Mouse (Mus musculus) left cerebral cortex, postnatal 25 days (tissue): Measurements from ENCODE around the gene Gm49378. TPM values are rescaled to one million over a fixed set of nuclear protein-coding genes. Genes with fewer than 3 reads are reported as not detected.

Source experiments
- DNase-seq, 2 experiments: peaks; one replicate each; pipeline ENCODE4 v3.0.0; 2022; ENCODE audit warnings: low spot score in 2 of 2, mixed read lengths in 1 of 2
- intact Hi-C: fragments of 180-260 bp; cut with DNase I; formaldehyde crosslinking; loops from one replicate; pipeline ENCODE4 v1.15.1; 2025
- total RNA-seq, 2 experiments: library from RNA; stranded (reverse); gene quantifications; 2 replicates each; pipeline ENCODE4 v1.2.3; 2021

Gene Gm49378
- 1 to 10 TPM; 3.9 to 4.7 TPM for total RNA-seq

GRCm38 (mm10) chr14:55637795-55638194 lies at the start of gene Gm49378:
Gene Gm49378 (minus strand): TSS chr14:55637895.
- intact Hi-C loops, result loop anchor here (5.0 kb wide), 1 partner anchor 45 kb away; the partner anchor contains the start of genes Psme2 and Rnf31

DNA sequence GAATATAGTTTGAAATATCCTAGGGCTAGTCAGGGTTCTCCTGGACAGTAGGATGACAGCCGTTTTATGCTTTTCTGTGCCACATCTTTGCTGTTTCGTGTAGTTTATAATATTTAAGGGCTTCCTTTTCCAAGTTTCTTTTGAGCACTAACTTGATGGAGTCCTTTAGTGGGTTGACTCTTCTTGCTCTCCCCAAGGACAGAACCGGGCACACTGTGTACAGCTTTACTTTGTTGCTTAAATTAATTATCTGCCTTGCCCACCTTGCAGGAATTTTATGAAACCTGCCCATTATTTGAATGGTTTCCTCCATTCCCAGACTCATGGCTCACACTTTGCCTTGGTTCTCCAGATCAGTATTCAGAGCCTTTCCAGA lies 44.4 kb upstream of the Gm49378 start:
- intact Hi-C loops, result loop anchor here (1.0 to 5.0 kb wide), 2 partner anchors 40 to 63 kb away; partner anchors contain the start of genes Dhrs1, Nop9 and Rabggta
- DNase-seq, result no peak

More at GRCm38 (mm10) chr14:55637795-55638194, at the start of gene Gm49378:
- DNase-seq, result no peak

DNA sequence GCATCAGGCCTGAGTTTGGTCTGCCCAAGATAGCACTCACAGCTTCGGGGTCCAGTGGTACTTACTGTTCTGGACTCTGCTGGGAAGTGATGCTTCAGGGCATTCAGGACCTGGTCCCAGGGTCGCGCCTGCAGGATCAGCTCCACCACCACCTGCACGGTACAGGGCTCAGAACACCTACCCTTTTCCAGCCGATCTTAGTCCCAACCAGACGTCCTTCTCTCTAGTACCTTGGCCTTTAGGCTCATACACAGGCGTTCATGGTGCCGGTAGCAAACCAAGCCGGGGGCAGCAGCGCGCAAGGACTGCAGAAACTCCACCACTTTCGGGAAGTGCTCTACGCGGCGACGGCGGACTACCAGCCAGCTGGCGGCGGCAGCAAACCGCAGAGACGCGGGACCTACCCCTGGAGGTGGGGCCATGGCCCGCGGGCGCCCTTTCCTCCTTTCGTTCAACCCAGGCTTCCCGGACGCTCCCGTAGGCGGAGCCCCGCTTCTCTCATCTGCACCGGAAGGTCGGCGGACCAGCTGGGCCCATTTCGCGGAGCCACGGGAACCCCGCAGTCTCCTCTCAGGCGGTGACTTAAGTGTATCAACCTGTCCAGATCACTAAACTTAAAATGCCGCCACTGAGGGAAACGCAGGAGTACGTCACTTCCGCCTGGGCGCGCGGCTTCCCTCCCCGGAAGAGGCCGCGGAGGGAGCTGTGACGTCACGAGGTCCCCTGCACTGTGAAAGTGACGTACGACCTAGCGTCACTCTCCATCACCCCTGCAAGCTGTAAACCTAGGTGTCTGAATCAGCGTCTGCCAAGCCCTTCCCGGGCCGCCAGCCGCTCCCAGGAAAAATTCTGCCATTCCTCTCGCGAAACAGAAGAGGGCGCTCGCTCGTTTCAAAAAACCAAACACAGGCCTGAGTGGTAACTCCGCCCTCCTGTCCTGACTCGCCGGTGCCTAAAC lies 43.7 kb upstream of the Gm49378 start, which contains the start of gene Tinf2:
Gene Tinf2, minus strand, starts transcription at position 661 of the 958 bp plus-strand sequence.
- intact Hi-C loops, result loop anchor here (1.0 to 5.0 kb wide), 2 partner anchors 41 to 64 kb away; partner anchors contain the start of genes Dhrs1, Nop9 and Rabggta
- DNase-seq, result peak; percentile 98

- DNase-seq, result no peak
- intact Hi-C loops, result loop anchor here (10.0 kb wide), 1 partner anchor 217 kb away; no protein-coding TSS in a partner anchor
Observed at GRCm38 (mm10) chr14:55677615-55678014, 39.9 kb upstream of the Gm49378 start.

- intact Hi-C loops, result loop anchor here (10.0 kb wide), 1 partner anchor 222 kb away; no protein-coding TSS in a partner anchor
- no peak for DNase-seq
Observed at GRCm38 (mm10) chr14:55672741-55673060, 35.0 kb upstream of the Gm49378 start.

- intact Hi-C loops, result loop anchor here (10.0 kb wide), 1 partner anchor 223 kb away; no protein-coding TSS in a partner anchor
- DNase-seq, result peak; percentile 96 to 99
Observed at GRCm38 (mm10) chr14:55671833-55672740, 34.4 kb upstream of the Gm49378 start, which contains the start of the genes Gmpr2 and Nedd8. Gene Gmpr2 (plus strand): TSS chr14:55671941. Gene Nedd8 (minus strand): TSS chr14:55672124.

DNA sequence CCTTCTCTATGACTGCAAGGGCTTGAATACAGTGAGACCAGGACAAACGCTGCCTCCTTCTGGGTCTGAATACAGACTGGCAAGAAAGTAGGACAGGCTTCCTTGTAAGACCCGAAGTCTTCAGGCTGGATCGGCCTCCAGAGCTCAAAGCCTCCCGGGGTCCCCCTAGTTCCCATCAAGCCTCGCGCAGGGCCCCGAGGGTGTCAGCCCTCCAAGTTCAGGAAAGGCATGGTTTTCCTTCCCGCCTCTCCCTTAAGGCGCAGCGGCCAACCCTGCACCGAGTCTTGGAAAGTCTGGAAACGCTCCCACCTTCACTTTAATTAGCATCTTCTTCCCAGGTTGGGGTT lies 33.8 kb upstream of the Gm49378 start:
- DNase-seq, result no peak
- intact Hi-C loops, result loop anchor here (10.0 kb wide), 1 partner anchor 223 kb away; no protein-coding TSS in a partner anchor

- intact Hi-C loops, result no loop called here
- no peak for DNase-seq
Observed at GRCm38 (mm10) chr14:55660636-55661035, 22.9 kb upstream of the Gm49378 start.

- intact Hi-C loops, result no loop called here
- DNase-seq, result peak; percentile 84 to 92
Observed at GRCm38 (mm10) chr14:55659960-55660573, 22.4 kb upstream of the Gm49378 start, which contains the start of gene Mdp1. Gene Mdp1 (minus strand): TSS chr14:55660508.

DNA sequence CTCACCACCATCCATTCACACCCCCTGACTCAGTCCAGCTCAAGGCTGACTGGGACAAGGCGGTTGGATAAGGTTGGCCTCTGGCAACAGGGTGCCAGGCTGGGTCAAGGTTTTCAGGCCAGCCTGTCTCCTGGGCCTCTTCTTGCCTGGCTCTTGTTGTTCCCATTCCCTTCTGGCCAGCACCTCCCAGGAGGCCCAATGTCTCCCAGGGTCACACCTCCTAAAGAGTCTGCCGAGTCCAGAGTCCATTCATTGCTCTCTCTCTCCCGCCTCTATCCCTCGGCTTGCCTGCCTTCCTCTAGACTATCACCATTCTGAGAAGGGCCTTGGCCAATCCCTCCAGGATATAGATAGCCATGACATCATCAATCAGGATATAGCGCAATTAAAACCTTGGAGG lies 20.3 kb upstream of the Gm49378 start:
- no peak for DNase-seq
- intact Hi-C loops, result no loop called here

DNA sequence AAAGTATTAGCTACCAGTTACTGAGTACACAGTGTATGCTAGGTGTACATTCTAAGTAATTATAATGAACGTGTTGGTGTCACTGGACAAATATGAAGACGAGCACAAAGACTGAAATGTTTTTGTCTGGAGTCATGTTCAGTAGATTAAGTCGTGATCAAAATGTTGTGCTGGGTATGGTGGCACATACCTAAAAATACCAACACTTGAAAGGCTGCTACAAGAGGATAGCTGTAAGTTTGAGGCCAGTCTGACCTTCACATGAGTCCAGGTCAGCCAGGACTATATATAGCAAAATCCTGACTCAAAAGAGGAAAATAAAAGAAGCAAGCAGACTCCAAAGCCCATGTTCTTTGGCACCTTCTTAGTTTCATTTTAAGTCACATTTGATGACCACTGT lies 19.2 kb upstream of the Gm49378 start:
- intact Hi-C loops, result no loop called here
- no peak for DNase-seq

GRCm38 (mm10) chr14:55651528-55651927 lies 13.8 kb upstream of the Gm49378 start:
- DNase-seq, result no peak
- intact Hi-C loops, result no loop called here

GRCm38 (mm10) chr14:55649884-55650283 lies 12.2 kb upstream of the Gm49378 start, which contains the start of gene Tssk4:
Gene Tssk4 (plus strand): TSS chr14:55650184.
- DNase-seq, result no peak
- intact Hi-C loops, result no loop called here

DNA sequence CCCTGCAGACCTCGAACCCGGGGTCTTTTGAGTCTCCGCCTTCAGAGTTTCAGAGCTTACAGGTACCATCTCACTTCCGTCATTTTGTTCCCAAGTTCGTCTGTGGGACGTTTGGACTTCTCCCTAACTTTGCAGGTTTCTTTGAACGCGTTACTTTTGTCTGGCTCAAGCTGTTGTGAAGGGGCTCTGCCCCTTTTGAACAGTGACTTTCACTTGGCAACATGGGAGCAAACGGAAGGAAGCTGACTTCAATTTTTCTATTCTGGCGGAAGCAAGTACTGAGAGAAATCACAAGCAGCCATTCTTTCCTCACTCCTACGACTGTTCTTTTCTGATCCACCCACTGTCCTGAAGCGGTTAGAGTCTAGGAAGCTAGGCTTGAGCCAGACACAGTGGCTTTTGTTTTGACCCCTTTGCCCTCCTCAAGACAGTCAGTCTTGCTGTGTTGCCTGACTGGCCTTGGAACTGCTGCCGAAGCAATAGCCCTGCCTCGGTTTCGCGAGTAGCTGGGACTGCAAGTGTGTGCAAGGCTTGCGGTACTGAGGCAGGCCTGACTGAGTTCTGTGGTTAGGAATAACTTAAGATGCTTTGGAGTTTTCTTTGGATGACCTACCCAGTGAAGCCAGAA lies 6.7 kb upstream of the Gm49378 start:
- intact Hi-C loops, result no loop called here
- no peak for DNase-seq

DNA sequence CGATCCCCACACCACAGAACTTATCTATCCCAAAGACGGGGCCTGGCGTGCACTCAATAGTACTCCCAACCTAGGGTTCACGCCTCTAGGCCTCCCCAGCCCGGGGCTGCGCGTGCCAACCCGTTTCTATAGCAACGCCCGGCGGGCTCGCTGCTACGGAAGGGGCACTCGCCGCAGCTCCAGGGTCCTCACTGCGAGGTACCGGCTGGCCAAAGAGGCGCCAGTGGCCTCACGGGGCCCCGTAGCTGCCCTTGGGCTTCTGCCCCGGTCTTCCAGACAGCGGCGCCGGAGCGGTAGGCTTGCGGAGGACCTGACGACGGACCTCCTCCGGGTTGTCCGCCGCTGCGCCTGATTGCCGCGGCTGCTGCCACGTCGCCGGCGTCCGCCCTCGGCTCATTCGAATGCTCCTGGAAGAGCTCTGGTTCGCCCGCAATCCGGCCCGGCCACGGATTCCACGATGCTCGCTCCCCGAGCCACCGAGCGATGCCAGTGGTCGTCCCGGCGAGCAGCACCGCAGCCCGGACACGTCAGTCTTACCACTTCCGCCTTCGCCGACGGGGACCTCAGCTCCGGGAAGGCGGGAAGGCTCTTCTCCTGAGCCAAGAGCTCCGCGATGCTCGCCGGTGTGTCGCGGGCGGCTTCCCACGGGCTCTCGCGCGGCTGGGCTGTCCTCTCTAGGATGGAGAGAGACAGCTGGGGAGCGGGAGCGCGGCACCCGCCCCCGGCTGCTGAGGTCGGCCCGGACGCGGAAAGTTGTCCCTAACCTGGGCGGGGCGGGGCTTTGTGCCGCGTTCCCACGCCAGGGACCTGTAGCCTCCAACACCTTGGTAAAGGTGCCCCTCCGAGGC lies 5.6 kb upstream of the Gm49378 start, which contains the start of gene Tm9sf1:
Gene Tm9sf1, minus strand, starts transcription at position 747 of the 848 bp plus-strand sequence.
- intact Hi-C loops, result no loop called here
- peak; percentile 90 to 94 for DNase-seq

DNA sequence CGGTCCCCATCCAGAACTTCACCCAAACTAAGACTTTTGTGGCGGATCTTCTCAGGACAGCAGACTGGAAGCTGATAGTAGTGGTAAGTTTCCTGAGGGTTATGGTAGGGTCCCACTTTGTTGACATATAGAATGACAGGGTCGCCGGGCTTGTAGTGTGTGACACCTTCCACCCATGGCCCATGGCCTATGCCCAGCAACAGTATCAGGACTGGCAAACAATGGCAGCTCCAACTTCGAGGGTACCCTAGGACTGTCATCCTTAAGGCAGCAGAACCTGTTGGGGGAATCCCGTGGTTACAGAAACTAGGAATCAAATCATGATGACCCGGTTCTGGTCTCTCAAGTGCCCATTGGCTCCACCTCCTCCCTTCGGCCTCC lies 5.0 kb upstream of the Gm49378 start:
- DNase-seq, result no peak
- intact Hi-C loops, result no loop called here

DNA sequence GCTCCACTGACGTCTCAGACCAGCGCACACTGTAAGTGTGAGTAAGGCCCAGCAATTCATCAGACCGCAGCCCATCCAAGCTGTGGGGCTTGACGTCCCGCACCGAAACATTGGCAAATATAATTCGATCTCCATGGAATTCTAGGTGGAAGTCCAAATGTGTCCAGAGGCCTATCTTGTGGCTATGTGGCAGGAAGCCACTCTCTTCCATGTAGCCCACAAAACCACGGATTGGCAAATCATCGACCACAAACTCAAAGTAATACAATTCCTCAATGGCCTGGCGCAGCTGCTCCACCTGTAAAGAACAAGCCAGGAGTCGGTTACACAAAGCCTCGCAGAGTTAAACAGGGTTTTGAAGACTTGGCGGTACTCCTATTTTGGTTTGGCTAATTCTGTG lies 3.6 kb upstream of the Gm49378 start:
- intact Hi-C loops, result no loop called here
- no peak for DNase-seq

DNA sequence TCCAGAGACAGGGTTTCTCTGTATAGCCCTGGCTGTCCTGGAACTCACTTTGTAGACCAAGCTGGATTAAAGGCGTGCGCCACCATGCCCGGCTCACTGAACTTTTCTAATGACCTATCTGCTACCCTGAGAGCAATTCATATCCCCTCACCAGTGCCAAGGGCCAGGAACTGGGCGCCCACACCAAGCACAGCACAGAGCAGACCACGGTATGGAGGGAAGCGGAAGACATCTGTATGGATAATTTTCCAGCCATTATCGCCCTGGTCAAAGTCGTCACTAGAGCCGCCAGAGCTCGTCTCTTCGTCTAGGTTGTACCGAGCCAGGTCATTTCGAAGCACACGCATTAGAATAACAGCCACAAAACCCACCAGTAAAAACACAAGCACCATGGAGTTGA lies 3.1 kb upstream of the Gm49378 start:
- intact Hi-C loops, result no loop called here
- no peak for DNase-seq
